ENCODE assay signal across 9 mouse cellular contexts in the genomic region with DNA sequence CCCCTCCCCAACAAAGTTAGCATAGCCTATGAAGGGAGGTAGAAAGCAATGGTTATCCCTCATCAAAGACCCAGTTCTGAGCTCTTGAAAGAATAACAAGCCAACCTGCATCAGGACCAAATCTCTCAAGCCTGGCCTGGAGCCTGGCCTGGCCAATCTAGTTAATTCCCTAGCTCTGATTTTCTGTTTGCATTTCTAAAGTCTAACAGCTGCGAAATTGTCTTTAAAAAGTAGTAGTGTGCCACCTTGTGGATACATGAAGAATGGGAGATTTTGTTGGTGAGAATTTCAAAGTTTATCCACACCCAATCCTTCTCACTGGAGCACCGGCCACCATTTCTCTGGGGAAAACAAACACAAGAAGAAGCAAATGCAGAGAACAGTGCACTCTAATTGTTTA. TPM values are rescaled to one million over a fixed set of nuclear protein-coding genes. Genes with fewer than 3 reads are reported as not detected.
DNase-seq lines count a peak whose midpoint lies in the region; ATAC-seq lines count a peak whose summit lies in the region.
"Had no signal": no experiment of that assay in that cellular context is flagged by ENCODE, and none has a peak within 500 bp of the region (broad histone marks: within the 10 kb centered on the region; RNA-seq: fewer than 3 reads in every experiment).

No protein-coding gene starts in this region.

- H3K4me3 ChIP-seq in neural tube, embryonic 11.5 days (ENCODE audit: low read depth, low read length), result no peak overlapping the region
- H3K4me3 ChIP-seq in neural tube, embryonic 15.5 days (replicated peaks), result no peak overlapping the region
- no peak overlapping the region for H3K4me3 ChIP-seq in midbrain, embryonic 16.5 days (ENCODE audit: low read depth, low read length)
- H3K4me3 ChIP-seq: heart, embryonic 15.5 days had no signal

- WGBS in neural tube, embryonic 11.5 days, result 30% methylated on average over 2 of the region's 2 CpGs
- 20% methylated on average over 2 of the region's 2 CpGs for WGBS in neural tube, embryonic 15.5 days
- WGBS in midbrain, embryonic 16.5 days, result 13% methylated on average over 2 of the region's 2 CpGs

- no peak overlapping the region for H3K4me2 ChIP-seq in neural tube, embryonic 11.5 days (ENCODE audit: low read depth)
- no peak overlapping the region for H3K4me2 ChIP-seq in neural tube, embryonic 15.5 days
- H3K4me2 ChIP-seq in midbrain, embryonic 16.5 days (ENCODE audit: low read length), result no peak overlapping the region
- H3K4me2 ChIP-seq: heart, embryonic 15.5 days had no signal

- no peaks in the 10 kb centered on the region for H3K4me1 ChIP-seq in neural tube, embryonic 11.5 days (ENCODE audit: control insufficient read depth, insufficient read depth, low read length)
- peaks cover 8% of the 10 kb centered on the region; the same call in 1 of the 2 replicates for H3K4me1 ChIP-seq in neural tube, embryonic 15.5 days
- peaks cover 4% of the 10 kb centered on the region; the same call in 1 of the 2 replicates for H3K4me1 ChIP-seq in midbrain, embryonic 16.5 days (ENCODE audit: control insufficient read depth, insufficient read depth, low read length)

- ATAC-seq in neural tube, embryonic 11.5 days (ENCODE audit: insufficient read depth, low FRiP score, low TSS enrichment), result no peak
- no peak for ATAC-seq in neural tube, embryonic 15.5 days (ENCODE audit: low FRiP score)
- ATAC-seq in erythroid progenitor cell, adult 5-6 weeks (replicated peaks; ENCODE audit: low FRiP score, poor library complexity, severe bottlenecking), result peak; percentile 61; the same call in 1 of the 2 replicates
- ATAC-seq in midbrain, embryonic 16.5 days, result peak; percentile 54; the same call in 1 of the 2 replicates

- H3K9me3 ChIP-seq in neural tube, embryonic 11.5 days (ENCODE audit: control insufficient read depth, low read length), result no peaks in the 10 kb centered on the region
- H3K9me3 ChIP-seq in neural tube, embryonic 15.5 days (replicated peaks), result no peaks in the 10 kb centered on the region
- H3K9me3 ChIP-seq in midbrain, embryonic 16.5 days (replicated peaks; ENCODE audit: control insufficient read depth, low read length, poor library complexity, severe bottlenecking), result no peaks in the 10 kb centered on the region
- H3K9me3 ChIP-seq: heart, embryonic 15.5 days had no signal

- no peaks in the 10 kb centered on the region for H3K36me3 ChIP-seq in neural tube, embryonic 11.5 days (ENCODE audit: control insufficient read depth, insufficient read depth, low read length)
- no peaks in the 10 kb centered on the region for H3K36me3 ChIP-seq in neural tube, embryonic 15.5 days
- no peaks in the 10 kb centered on the region for H3K36me3 ChIP-seq in midbrain, embryonic 16.5 days (ENCODE audit: control insufficient read depth, insufficient read depth, low read length)
- H3K36me3 ChIP-seq: heart, embryonic 15.5 days had no signal

- H3K27ac ChIP-seq in neural tube, embryonic 11.5 days (ENCODE audit: low read depth, low read length), result no peak overlapping the region
- H3K27ac ChIP-seq in neural tube, embryonic 15.5 days (replicated peaks), result no peak overlapping the region
- no peak overlapping the region for H3K27ac ChIP-seq in midbrain, embryonic 16.5 days (ENCODE audit: low read length)
- H3K27ac ChIP-seq: heart, embryonic 15.5 days had no signal

- no peaks in the 10 kb centered on the region for H3K27me3 ChIP-seq in neural tube, embryonic 11.5 days (ENCODE audit: control insufficient read depth, insufficient read depth, low read length)
- peaks cover 8% of the 10 kb centered on the region; the same call in 1 of the 2 replicates for H3K27me3 ChIP-seq in neural tube, embryonic 15.5 days (replicated peaks)
- no peaks in the 10 kb centered on the region; the same call in none of the 2 replicates for H3K27me3 ChIP-seq in midbrain, embryonic 16.5 days (ENCODE audit: control insufficient read depth, insufficient read depth, low read depth, low read length)
- H3K27me3 ChIP-seq: heart, embryonic 15.5 days had no signal

- no peak overlapping the region for H3K9ac ChIP-seq in neural tube, embryonic 11.5 days (ENCODE audit: low read length)
- no peak overlapping the region for H3K9ac ChIP-seq in neural tube, embryonic 15.5 days (replicated peaks)
- no peak overlapping the region for H3K9ac ChIP-seq in midbrain, embryonic 16.5 days (ENCODE audit: low read depth, low read length)
- H3K9ac ChIP-seq: heart, embryonic 15.5 days had no signal

- DNase-seq in heart, adult 8-10 months (ENCODE audit: low spot score), result peak; percentile 26
- no peak for DNase-seq in heart, adult 11 months
- peak; percentile 12 for DNase-seq in neural tube, embryonic 11.5 days (ENCODE audit: low spot score)
- DNase-seq in urinary bladder, postnatal 4 days (ENCODE audit: low spot score in 2 of 2), result no peak
- DNase-seq in adrenal gland, postnatal 4 days (ENCODE audit: low spot score in 2 of 2), result no peak

RNA-seq across cellular contexts. Expression of a gene that starts 5.4 kb away (rescaled TPM):
- 10 to 100 TPM; 67.6 to 71.6 (median 69.7) TPM for total RNA-seq in heart, adult 8-10 months (2022)
- polyA plus RNA-seq in neural tube, embryonic 11.5 days (2014; fragmentation: Nextera tagmentation; extraction: Ambion mirVana), result 79.6 and 85.1 TPM in 2 replicates
- 91.7 and 97.4 TPM in 2 replicates for polyA plus RNA-seq in neural tube, embryonic 15.5 days (2015; fragmentation: Nextera tagmentation; extraction: Ambion mirVana)
- total RNA-seq in erythroid progenitor cell, adult 5-6 weeks (2015; ENCODE audit: low replicate concordance), result 32.3 and 39.6 TPM in 2 replicates
- total RNA-seq in erythroid progenitor cell, adult 5-6 weeks (2017; ENCODE audit: low replicate concordance), result 18.0 and 18.3 TPM in 2 replicates
- 74.5 and 74.9 TPM in 2 replicates for polyA plus RNA-seq in midbrain, embryonic 16.5 days (2015; fragmentation: Nextera tagmentation; extraction: Ambion mirVana)
- total RNA-seq in adrenal gland, postnatal 4 days (2021), result 10 to 100 TPM; 66.4 to 73.2 TPM

RNA-seq across cellular contexts. Expression of a gene that starts 15.8 kb away (rescaled TPM):
- 10 to 100 TPM in 3 of 4 experiments, 1 to 10 TPM in 1; 9.7 to 16.0 (median 11.8) TPM for total RNA-seq in heart, adult 8-10 months (2022)
- 9.6 and 10.2 TPM in 2 replicates for polyA plus RNA-seq in neural tube, embryonic 11.5 days (2014; fragmentation: Nextera tagmentation; extraction: Ambion mirVana)
- 0.74 and 1.4 TPM in 2 replicates for polyA plus RNA-seq in neural tube, embryonic 15.5 days (2015; fragmentation: Nextera tagmentation; extraction: Ambion mirVana)
- total RNA-seq in erythroid progenitor cell, adult 5-6 weeks (2015; ENCODE audit: low replicate concordance), result 132 TPM in 2 replicates
- total RNA-seq in erythroid progenitor cell, adult 5-6 weeks (2017; ENCODE audit: low replicate concordance), result 137 and 158 TPM in 2 replicates
- 0.55 and 0.85 TPM in 2 replicates for polyA plus RNA-seq in midbrain, embryonic 16.5 days (2015; fragmentation: Nextera tagmentation; extraction: Ambion mirVana)
- total RNA-seq in adrenal gland, postnatal 4 days (2021), result 10 to 100 TPM in 1 of 2 experiments, 1 to 10 TPM in 1; 4.9 to 19.0 TPM

Comparison
In these comparisons a context has a peak if more than half of its experiments do, and no peak if none do; other contexts are left out.
1. DNase-seq: peak in heart, adult 8-10 months (single experiment) and neural tube, embryonic 11.5 days (single experiment); none in heart, adult 11 months (single experiment), urinary bladder, postnatal 4 days (0 of 2) and adrenal gland, postnatal 4 days (0 of 2).
2. ATAC-seq: peak in erythroid progenitor cell, adult 5-6 weeks (single experiment) and midbrain, embryonic 16.5 days (single experiment); none in neural tube, embryonic 11.5 days (single experiment) and neural tube, embryonic 15.5 days (single experiment).
3. RNA of a gene that starts 15.8 kb away (total RNA-seq): 132 to 158 TPM in erythroid progenitor cell, adult 5-6 weeks; 4.9 to 19.0 TPM in adrenal gland, postnatal 4 days and 9.7 to 16.0 TPM in heart, adult 8-10 months; every median in the first group is over 4 times any median in the second.